Mouse (Mus musculus): ENCODE measurements around the gene Gm15446.
"Not testable (repeated sequence)": the region's sequence is repeated elsewhere in the genome, so short reads cannot be mapped to it uniquely, and the experiment has no call there.

The Gm15446 gene

GRCm38 (mm10) chr5:109923261-109924071 lies at the start of gene Gm15446:
Gene Gm15446 (plus strand): TSS chr5:109923400.
- DNase-seq (ENCODE audit: low read depth, low spot score), result peak; percentile 89

GRCm38 (mm10) chr5:109924129-109924528 lies 929 bp downstream of the Gm15446 start:
- peak; percentile 52 for DNase-seq (ENCODE audit: low read depth, low spot score)

- DNase-seq (ENCODE audit: low read depth, low spot score), result no peak
These were observed 1.7 kb downstream of the Gm15446 start for GRCm38 (mm10) chr5:109924936-109925335.

- no peak for DNase-seq (ENCODE audit: low read depth, low spot score)
These were observed 27.1 kb downstream of the Gm15446 start for GRCm38 (mm10) chr5:109950281-109950680.

GRCm38 (mm10) chr5:109980743-109981142 lies 57.5 kb downstream of the Gm15446 start:
- not testable (repeated sequence) for DNase-seq (ENCODE audit: low read depth, low spot score)
